Mouse (Mus musculus) left cerebral cortex, postnatal 14 days (tissue): ENCODE results near the gene Slc35f6. TPM values are rescaled to one million over a fixed set of nuclear protein-coding genes. Genes with fewer than 3 reads are reported as not detected.
"Not testable (repeated sequence)": the region's sequence is repeated elsewhere in the genome, so short reads cannot be mapped to it uniquely, and the experiment has no call there.

ENCODE experiments used
- DNase-seq, 2 experiments: peaks; one replicate each; pipeline ENCODE4 v3.0.0; 2021 to 2022; ENCODE audit warnings: low spot score in 2 of 2, mixed read lengths in 1 of 2
- intact Hi-C: fragments of 180-260 bp; cut with DNase I; formaldehyde crosslinking; loops from one replicate; pipeline ENCODE4 v1.15.1; 2025
- microRNA-seq, 2 experiments: library from miRNA; unstranded; fragments of <30 nt; microRNA quantifications; one replicate each; pipeline ENCODE4 v1.2.0; 2022
- total RNA-seq, 2 experiments: library from RNA; stranded (reverse); gene quantifications; 2 replicates each; pipeline ENCODE4 v1.2.3; 2021

Slc35f6 gene
- total RNA-seq, 2 experiments from 2014 or later = 32.2 to 37.4 TPM

DNA sequence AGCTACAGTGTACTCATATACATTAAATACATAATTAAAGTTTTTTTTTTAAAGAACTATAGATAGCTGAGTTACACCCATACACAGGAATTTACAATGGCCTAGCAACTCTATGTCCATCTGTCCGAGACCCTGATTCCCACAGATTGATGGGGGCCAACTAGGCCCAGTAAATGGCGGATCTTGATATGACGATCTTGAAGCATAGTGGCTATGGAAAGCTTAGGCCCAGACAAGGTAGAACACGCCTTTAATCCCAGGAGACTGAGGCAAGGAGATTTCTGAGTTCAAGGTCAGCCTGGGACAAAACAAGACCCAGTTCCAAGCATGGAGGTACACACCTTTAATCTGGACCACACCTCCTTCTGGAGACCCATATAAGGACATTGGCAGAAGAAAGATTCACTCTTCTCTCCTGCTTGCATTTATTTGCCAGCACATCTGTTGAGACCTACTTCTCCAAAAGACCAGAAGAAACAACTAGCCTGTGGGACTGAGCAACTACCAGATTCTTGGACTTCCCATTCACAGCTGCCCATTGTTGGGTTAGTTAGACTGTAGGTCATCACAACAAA, 31.1 kb downstream of the Slc35f6 start:
- intact Hi-C loops = no loop called here
- no peak for DNase-seq

- intact Hi-C loops = no loop called here
Measured at GRCm38 (mm10) chr5:30679593-30679992, 31.9 kb downstream of the Slc35f6 start.

DNA sequence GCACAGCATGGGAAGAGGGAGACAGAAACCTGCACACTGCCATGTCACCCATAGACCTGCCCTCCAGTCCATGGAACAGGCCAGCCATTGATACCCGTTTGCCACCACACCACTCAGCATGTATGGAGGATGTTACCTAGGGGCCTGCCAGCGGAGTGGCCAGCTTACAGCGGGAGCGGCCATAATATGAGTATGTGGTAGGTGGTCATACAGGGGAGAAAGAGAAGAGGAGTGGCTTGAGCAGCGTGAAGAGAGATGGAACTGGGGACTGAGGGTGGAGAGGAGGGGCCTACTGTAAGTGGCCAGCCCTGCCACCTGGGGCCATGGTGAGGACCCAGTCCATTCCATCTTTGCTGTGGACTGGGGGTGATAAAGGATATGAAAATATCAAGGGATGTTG, 34.2 kb downstream of the Slc35f6 start:
- intact Hi-C loops = no loop called here
- DNase-seq = no peak

More at GRCm38 (mm10) chr5:30679593-30679992, 31.9 kb downstream of the Slc35f6 start:
- no peak for DNase-seq

GRCm38 (mm10) chr5:30682967-30683600, 35.4 kb downstream of the Slc35f6 start:
- intact Hi-C loops = no loop called here
- DNase-seq = no peak

GRCm38 (mm10) chr5:30683993-30684392, 36.3 kb downstream of the Slc35f6 start:
- intact Hi-C loops = no loop called here
- DNase-seq = no peak

- intact Hi-C loops = no loop called here
- peak; percentile 49 to 60 for DNase-seq
Measured at GRCm38 (mm10) chr5:30686781-30687180, 39.0 kb downstream of the Slc35f6 start.

GRCm38 (mm10) chr5:30700361-30701000, 52.7 kb downstream of the Slc35f6 start:
- intact Hi-C loops = no loop called here
- no peak for DNase-seq

- intact Hi-C loops, DNase-seq: not testable (repeated sequence)
Measured at GRCm38 (mm10) chr5:30701373-30701772, 53.6 kb downstream of the Slc35f6 start.

- intact Hi-C loops = no loop called here
- no peak for DNase-seq
Measured at GRCm38 (mm10) chr5:30701866-30702265, 54.1 kb downstream of the Slc35f6 start.

Small RNA genes lying within 50 kb of the gene (microRNA-seq; reads per million reads assigned to microRNA genes)
- 0.26 to 0.34 reads per million in 2 experiments for gene Mir5625

Other genes starting within 250 kb of the Slc35f6 start
- 10 to 100 TPM; 14.2 to 14.5 TPM for gene Otof, start 186.0 kb upstream of the Slc35f6 start, total RNA-seq
- gene 1700001C02Rik, start 181.9 kb upstream of the Slc35f6 start, total RNA-seq = not detected
- gene Cib4, start 102.1 kb upstream of the Slc35f6 start, total RNA-seq = not detected
- 10 to 100 TPM; 19.5 to 20.2 TPM for gene Kcnk3, start 59.8 kb upstream of the Slc35f6 start, total RNA-seq
- 1 to 10 TPM; 8.1 to 9.5 TPM for gene Cenpa, start 18.8 kb downstream of the Slc35f6 start, total RNA-seq
- gene Dpysl5, start 63.6 kb downstream of the Slc35f6 start, total RNA-seq = 100 to 1,000 TPM; 102 to 111 TPM
- 100 to 1,000 TPM; 214 to 218 TPM for gene Mapre3, start 166.7 kb downstream of the Slc35f6 start, total RNA-seq
- gene Tmem214, start 220.1 kb downstream of the Slc35f6 start, total RNA-seq = 10 to 100 TPM; 69.1 to 69.4 TPM
- gene Agbl5, start 240.8 kb downstream of the Slc35f6 start, total RNA-seq = 10 to 100 TPM; 14.7 to 16.5 TPM